Mouse (Mus musculus): ENCODE measurements around the gene Ndufv3. TPM values are rescaled to one million over a fixed set of nuclear protein-coding genes. Genes with fewer than 3 reads are reported as not detected.
"Not testable (repeated sequence)": the region's sequence is repeated elsewhere in the genome, so short reads cannot be mapped to it uniquely, and the experiment has no call there.

Gene Ndufv3
- polyA plus RNA-seq, 1 experiment: 140 TPM

DNA sequence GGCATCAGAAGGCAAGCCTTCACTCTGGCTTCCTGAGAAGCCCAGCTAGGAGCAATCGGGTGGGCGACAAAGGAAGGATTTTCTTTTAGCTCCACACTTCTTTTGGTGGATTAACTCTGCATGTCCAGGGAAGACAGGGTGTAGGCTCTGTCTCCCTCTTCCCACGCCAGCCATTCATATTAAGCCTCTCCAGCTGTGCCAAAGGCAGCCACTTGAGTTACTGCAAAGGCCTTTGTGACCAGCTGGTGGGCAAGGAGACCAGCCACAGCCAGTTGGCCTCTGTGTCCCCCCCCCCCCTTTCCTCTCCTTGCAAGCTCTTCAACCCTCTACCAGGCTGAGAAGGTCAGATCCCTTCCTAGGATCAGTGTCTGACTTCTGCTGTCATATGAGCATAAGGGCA, 28.1 kb downstream of the Ndufv3 start:
- no peak for TF ChIP-seq CTCF (IDR thresholded peaks at IDR 0.05; ENCODE audit: borderline replicate concordance, insufficient read depth, low read length)
- no peak for TF ChIP-seq POLR2A (IDR thresholded peaks at IDR 0.05; ENCODE audit: low read depth, low read length)
- Histone ChIP-seq H3K4me1 (ENCODE audit: control insufficient read depth, insufficient read depth, low read length) (no peaks in the 10 kb centered on the region), H3K27ac (ENCODE audit: insufficient read depth, low read length) (no peak overlapping the region), H3K4me3 (ENCODE audit: insufficient read depth, low read length) (no peak overlapping the region)

GRCm38 (mm10) chr17:31549389-31549788, 29.5 kb downstream of the Ndufv3 start:
- TF ChIP-seq CTCF (IDR thresholded peaks at IDR 0.05; ENCODE audit: borderline replicate concordance, insufficient read depth, low read length): no peak
- no peak for TF ChIP-seq POLR2A (IDR thresholded peaks at IDR 0.05; ENCODE audit: low read depth, low read length)
- no peak overlapping the region for H3K4me3 ChIP-seq (ENCODE audit: insufficient read depth, low read length)
- no peaks in the 10 kb centered on the region for H3K4me1 ChIP-seq (ENCODE audit: control insufficient read depth, insufficient read depth, low read length)
- no peak overlapping the region for H3K27ac ChIP-seq (ENCODE audit: insufficient read depth, low read length)

DNA sequence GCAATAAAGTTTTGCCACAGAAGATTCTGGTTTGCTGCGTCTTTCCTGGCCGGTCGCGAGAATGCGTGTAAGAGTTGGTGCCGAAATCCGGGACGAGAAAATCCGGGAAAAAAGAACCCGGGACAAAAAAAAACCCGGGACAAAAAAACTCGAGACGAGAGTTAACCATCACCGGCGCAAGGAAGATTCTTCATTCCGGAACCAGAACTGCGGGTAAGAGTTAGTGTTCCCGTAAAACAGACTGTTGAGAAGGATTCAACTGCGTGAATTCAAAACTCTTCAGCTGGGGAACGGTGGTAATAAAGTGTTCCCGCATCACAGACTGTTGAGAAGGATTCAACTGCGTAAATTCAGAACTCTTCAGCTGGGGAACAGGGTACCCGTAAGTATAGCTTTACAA, 32.7 kb downstream of the Ndufv3 start:
- H3K4me3 ChIP-seq (ENCODE audit: insufficient read depth, low read length); H3K4me1 ChIP-seq (ENCODE audit: control insufficient read depth, insufficient read depth, low read length); H3K27ac ChIP-seq (ENCODE audit: insufficient read depth, low read length): not testable (repeated sequence)

DNA sequence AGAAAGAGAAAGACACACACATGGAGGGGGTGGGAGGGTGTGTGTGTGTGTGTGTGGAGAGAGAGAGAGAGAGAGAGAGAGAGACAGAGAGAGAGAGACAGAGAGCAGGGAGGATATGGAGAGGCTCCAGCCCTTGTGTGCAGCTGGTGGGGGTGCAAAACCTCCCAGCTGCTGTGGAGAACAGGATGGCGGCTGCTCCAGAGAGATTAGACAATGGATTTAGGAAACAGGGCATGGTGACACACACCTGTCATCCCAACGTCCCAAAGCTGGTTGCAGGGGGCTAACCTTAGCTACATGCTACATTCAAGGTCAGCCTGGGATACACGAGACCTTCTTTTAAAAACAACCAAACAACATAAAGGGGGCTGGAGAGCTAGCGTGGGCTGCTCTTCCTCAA, 36.3 kb downstream of the Ndufv3 start:
- H3K4me1 ChIP-seq (ENCODE audit: control insufficient read depth, insufficient read depth, low read length): no peaks in the 10 kb centered on the region
- TF ChIP-seq CTCF (IDR thresholded peaks at IDR 0.05; ENCODE audit: borderline replicate concordance, insufficient read depth, low read length) (no peak), POLR2A (IDR thresholded peaks at IDR 0.05; ENCODE audit: low read depth, low read length) (no peak)
- no peak overlapping the region for H3K4me3 ChIP-seq (ENCODE audit: insufficient read depth, low read length)

GRCm38 (mm10) chr17:31557124-31557880, 37.4 kb downstream of the Ndufv3 start:
- TF ChIP-seq POLR2A (IDR thresholded peaks at IDR 0.05; ENCODE audit: low read depth, low read length) (no peak), CTCF (IDR thresholded peaks at IDR 0.05; ENCODE audit: borderline replicate concordance, insufficient read depth, low read length) (no peak)
- Histone ChIP-seq H3K27ac (ENCODE audit: insufficient read depth, low read length) (no peak overlapping the region), H3K4me1 (ENCODE audit: control insufficient read depth, insufficient read depth, low read length) (no peaks in the 10 kb centered on the region), H3K4me3 (ENCODE audit: insufficient read depth, low read length) (no peak overlapping the region)

More for the DNA sequence above, 36.3 kb downstream of the Ndufv3 start:
- H3K27ac ChIP-seq (ENCODE audit: insufficient read depth, low read length): no peak overlapping the region

DNA sequence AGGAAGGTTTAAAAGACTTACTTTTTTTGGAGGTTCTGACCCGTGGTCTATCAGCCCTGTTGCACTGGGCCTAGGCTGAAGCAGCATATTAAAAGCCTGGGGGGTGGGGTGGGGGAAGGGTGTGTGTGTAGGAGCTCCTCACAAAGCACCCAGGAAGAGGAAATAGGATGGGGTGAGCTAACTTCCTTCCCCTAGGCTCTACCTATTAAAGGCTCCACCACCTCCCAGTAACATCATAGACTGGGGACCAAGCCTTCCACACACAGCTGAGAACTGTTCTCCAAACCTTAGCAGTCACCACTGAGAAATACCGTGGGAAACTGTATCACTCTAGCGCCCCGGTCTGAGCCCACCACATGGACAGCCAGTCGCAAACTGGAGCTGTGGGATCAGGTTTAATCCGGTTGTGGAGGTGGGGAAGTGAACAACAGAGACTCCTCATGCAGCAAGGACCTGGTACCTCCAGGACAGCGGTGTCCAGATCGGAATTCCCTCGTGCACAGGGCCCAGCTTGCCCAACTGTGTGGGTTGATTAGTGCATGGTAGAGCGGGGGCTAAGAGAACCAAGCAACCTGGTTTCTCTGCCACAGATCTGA, 38.1 kb downstream of the Ndufv3 start:
- no peak overlapping the region for H3K27ac ChIP-seq (ENCODE audit: insufficient read depth, low read length)
- H3K4me3 ChIP-seq (ENCODE audit: insufficient read depth, low read length): no peak overlapping the region
- no peak for TF ChIP-seq POLR2A (IDR thresholded peaks at IDR 0.05; ENCODE audit: low read depth, low read length)
- H3K4me1 ChIP-seq (ENCODE audit: control insufficient read depth, insufficient read depth, low read length): no peaks in the 10 kb centered on the region

DNA sequence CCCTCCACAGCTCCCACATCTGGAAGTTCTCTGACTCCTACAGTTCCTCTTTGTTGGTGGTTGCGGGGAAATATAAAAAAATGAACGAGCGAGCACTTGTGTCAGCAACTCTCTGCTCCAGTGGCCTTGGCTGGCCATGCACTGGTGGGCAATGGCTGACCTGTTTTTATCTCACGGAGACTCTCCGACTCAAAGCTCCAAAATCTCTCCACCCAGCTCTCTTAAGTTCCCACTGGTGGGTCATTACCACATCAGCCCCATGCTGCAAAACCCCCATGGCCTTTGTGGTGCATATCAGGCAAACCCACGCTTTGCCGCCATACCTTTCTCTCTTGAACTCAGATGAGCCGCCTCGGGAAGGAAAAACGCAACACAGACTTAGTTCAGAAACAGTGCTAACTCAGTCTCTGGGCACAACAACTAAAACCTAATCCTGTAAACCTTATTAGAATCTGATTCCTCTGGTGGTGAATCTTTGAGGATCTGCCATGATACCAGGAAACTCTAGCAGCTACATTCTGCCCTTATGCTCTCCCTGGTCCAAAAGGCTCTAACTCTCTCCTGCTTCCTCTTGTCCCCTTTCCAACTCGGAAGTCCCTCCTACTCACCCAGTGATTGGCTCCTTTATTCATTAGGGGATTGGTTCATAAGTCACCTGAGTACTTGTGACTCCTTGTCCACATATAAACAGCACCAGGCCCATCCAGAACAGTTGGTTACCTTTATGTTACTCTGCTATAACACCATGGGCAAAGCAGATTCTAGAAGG, 39.3 kb downstream of the Ndufv3 start:
- TF ChIP-seq CTCF (IDR thresholded peaks at IDR 0.05; ENCODE audit: borderline replicate concordance, insufficient read depth, low read length): no peak
- TF ChIP-seq POLR2A (IDR thresholded peaks at IDR 0.05; ENCODE audit: low read depth, low read length): no peak
- no peaks in the 10 kb centered on the region for H3K4me1 ChIP-seq (ENCODE audit: control insufficient read depth, insufficient read depth, low read length)
- H3K4me3 ChIP-seq (ENCODE audit: insufficient read depth, low read length): no peak overlapping the region
- H3K27ac ChIP-seq (ENCODE audit: insufficient read depth, low read length): no peak overlapping the region

GRCm38 (mm10) chr17:31563632-31564014, 43.7 kb downstream of the Ndufv3 start:
- H3K4me3 ChIP-seq (ENCODE audit: insufficient read depth, low read length): peak overlapping the region; percentile 45
- H3K27ac ChIP-seq (ENCODE audit: insufficient read depth, low read length): peak overlapping the region; percentile 74
- peaks cover 9% of the 10 kb centered on the region for H3K4me1 ChIP-seq (ENCODE audit: control insufficient read depth, insufficient read depth, low read length)
- TF ChIP-seq CTCF (IDR thresholded peaks at IDR 0.05; ENCODE audit: borderline replicate concordance, insufficient read depth, low read length): no peak
- no peak; the same call in 1 of the 2 replicates for TF ChIP-seq POLR2A (IDR thresholded peaks at IDR 0.05; ENCODE audit: low read depth, low read length)

DNA sequence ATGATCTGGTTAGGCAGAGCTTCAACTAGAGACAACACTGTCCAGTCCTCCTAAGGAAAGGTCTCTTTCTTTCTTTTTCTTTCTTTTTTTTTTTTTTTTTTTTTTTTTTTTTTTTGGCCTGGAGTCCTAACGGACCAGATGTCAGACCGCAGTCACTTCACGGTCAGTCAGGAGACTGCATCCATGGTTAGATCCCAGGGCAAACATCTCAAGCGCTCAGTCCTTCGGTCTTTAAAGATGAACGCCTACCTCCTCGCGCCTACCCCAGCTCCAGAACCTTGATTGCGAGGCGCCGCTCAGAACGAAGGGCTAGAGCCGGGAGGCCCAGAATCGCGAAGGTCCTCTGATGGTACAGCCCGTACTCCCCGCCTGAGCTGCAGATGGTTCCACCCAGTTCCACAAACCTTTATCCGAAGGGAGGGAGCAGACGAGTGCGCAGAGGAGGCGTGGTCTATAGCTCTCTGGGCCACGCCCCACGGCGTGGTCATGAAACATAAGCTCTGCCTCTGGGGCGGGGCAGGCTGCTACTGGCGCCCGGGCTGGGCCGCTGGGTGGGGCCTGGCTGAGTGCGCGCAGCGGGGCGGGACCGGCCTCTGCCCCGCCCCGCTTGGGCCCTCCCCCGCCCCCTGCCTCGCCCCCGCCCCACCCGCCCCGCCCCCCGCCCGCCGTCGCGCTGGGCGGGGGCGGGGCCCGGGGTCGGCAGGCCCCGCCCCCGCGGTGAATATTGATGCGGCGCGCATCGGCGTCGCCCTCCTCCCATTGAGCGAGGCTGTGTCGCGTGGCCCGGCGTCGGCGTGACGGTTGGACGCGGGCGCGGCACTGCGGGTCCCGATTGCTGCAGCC, 44.3 kb downstream of the Ndufv3 start, which contains the start of gene Pknox1:
TSS of gene Pknox1 (plus strand) at position 720 of the 843 bp plus-strand sequence.
- Histone ChIP-seq H3K4me1 (ENCODE audit: control insufficient read depth, insufficient read depth, low read length) (peaks cover 9% of the 10 kb centered on the region), H3K27ac (ENCODE audit: insufficient read depth, low read length) (peak within 1 kb of the TSS; percentile 79), H3K4me3 (ENCODE audit: insufficient read depth, low read length) (peak within 1 kb of the TSS; percentile 62)
- peak; percentile 74 for TF ChIP-seq POLR2A (IDR thresholded peaks at IDR 0.05; ENCODE audit: low read depth, low read length)
- no peak for TF ChIP-seq CTCF (IDR thresholded peaks at IDR 0.05; ENCODE audit: borderline replicate concordance, insufficient read depth, low read length)
